Mouse (Mus musculus) heart, adult 2 months (tissue): ENCODE measurements at regions not wholly inside any gene's neighbourhood (a gene's known extent, or its start where the extent isn't known, plus 50 kb on each side); places are given as distances from the start of the nearest gene placed in this dataset.

Source experiments
- DNase-seq, 2 experiments: peaks; one replicate each; pipeline ENCODE4 v3.0.0; 2021
- H3K27ac ChIP-seq: fragments of 200-600 bp; 2 replicates; pipeline ENCODE4 v1.8.1; 2022
- H3K27me3 ChIP-seq: fragments of 200-500 bp; 2 replicates; pipeline ENCODE4 v1.6.1; 2012; ENCODE audit warnings: mild to moderate bottlenecking, low read length, inconsistent platforms, mixed read lengths; ENCODE audit not compliant: control insufficient read depth, insufficient read depth
- H3K36me3 ChIP-seq: fragments of 200-500 bp; 2 replicates; pipeline ENCODE4 v1.6.1; 2012; ENCODE audit warnings: low read length, inconsistent platforms; ENCODE audit not compliant: control insufficient read depth, insufficient read depth
- H3K4me1 ChIP-seq: fragments of 200-500 bp; 2 replicates; pipeline ENCODE4 v1.6.1; 2011; ENCODE audit warnings: low read length; ENCODE audit not compliant: control insufficient read depth, insufficient read depth
- H3K4me3 ChIP-seq: fragments of 200-600 bp; 2 replicates; pipeline ENCODE4 v1.8.1; 2022
- H3K79me2 ChIP-seq: fragments of 200-500 bp; replicated peaks from 2 replicates; pipeline ENCODE4 v1.6.1; 2012; ENCODE audit warnings: mild to moderate bottlenecking, inconsistent platforms, low read length, moderate library complexity, mixed read lengths; ENCODE audit not compliant: control insufficient read depth, insufficient read depth
- H3K9ac ChIP-seq: fragments of 200-500 bp; 2 replicates; pipeline ENCODE4 v1.6.1; 2012; ENCODE audit warnings: low read depth, mild to moderate bottlenecking, control low read depth, inconsistent platforms, low read length, mixed read lengths
- CTCF ChIP-seq: fragments of 200-600 bp; IDR thresholded peaks from 2 replicates; pipeline ENCODE4 v1.8.1; 2022; ENCODE audit warnings: antibody characterized with exemption, mild to moderate bottlenecking, moderate library complexity
- EP300 ChIP-seq: fragments of 200-500 bp; IDR thresholded peaks from 2 replicates; pipeline ENCODE4 v1.6.1; 2011; ENCODE audit warnings: low read depth, low read length, control low read depth; ENCODE audit not compliant: insufficient read depth
- POLR2A ChIP-seq: fragments of 200-500 bp; IDR thresholded peaks from 2 replicates; pipeline ENCODE4 v1.6.1; 2011; ENCODE audit warnings: mild to moderate bottlenecking, low read depth, low read length, control low read depth; ENCODE audit not compliant: insufficient read depth
- whole genome bisulfite sequencing: fragments of 180-500 bp; shearing (Covaris S2); methylation state at CpG from one replicate; pipeline ENCODE4 v1.1.7; 2018; 5-methylcytosine and 5-hydroxymethylcytosine counted together
- intact Hi-C: fragments of 180-260 bp; cut with DNase I; formaldehyde crosslinking; loops from one replicate; pipeline ENCODE4 v1.15.1; 2025

GRCm38 (mm10) chr9:113518482-113518881 lies 189.6 kb downstream of the Pdcd6ip start:
- intact Hi-C loops: no loop called here
- Histone ChIP-seq H3K27ac (no peak overlapping the region), H3K36me3 (no peaks in the 10 kb centered on the region), H3K27me3 (no peaks in the 10 kb centered on the region), H3K79me2 (no peaks in the 10 kb centered on the region), H3K9ac (no peak overlapping the region), H3K4me3 (no peak overlapping the region), H3K4me1 (no peaks in the 10 kb centered on the region)
- no peak for DNase-seq
- WGBS: 54% methylated on average over 3 of the region's 3 CpGs
- TF ChIP-seq CTCF (no peak), POLR2A (no peak), EP300 (no peak)

GRCm38 (mm10) chr9:113517756-113518155 lies 190.3 kb downstream of the Pdcd6ip start:
- Histone ChIP-seq H3K9ac (no peak overlapping the region), H3K27ac (no peak overlapping the region), H3K79me2 (no peaks in the 10 kb centered on the region), H3K4me3 (no peak overlapping the region), H3K4me1 (no peaks in the 10 kb centered on the region), H3K36me3 (no peaks in the 10 kb centered on the region), H3K27me3 (no peaks in the 10 kb centered on the region)
- intact Hi-C loops: no loop called here
- TF ChIP-seq EP300 (no peak), POLR2A (no peak), CTCF (no peak)
- 78% methylated on average over 6 of the region's 6 CpGs for WGBS
- DNase-seq: no peak

- no peaks in the 10 kb centered on the region for H3K79me2 ChIP-seq
- TF ChIP-seq POLR2A: no peak
- TF ChIP-seq EP300: no peak
- TF ChIP-seq CTCF: no peak
- DNase-seq: no peak
- H3K4me1 ChIP-seq: no peaks in the 10 kb centered on the region
- intact Hi-C loops: no loop called here
- no peak overlapping the region for H3K4me3 ChIP-seq
- no peaks in the 10 kb centered on the region for H3K36me3 ChIP-seq
- no peaks in the 10 kb centered on the region for H3K27me3 ChIP-seq
- H3K9ac ChIP-seq: no peak overlapping the region
- WGBS: 79% methylated on average over 6 of the region's 6 CpGs
- H3K27ac ChIP-seq: no peak overlapping the region
Observed at GRCm38 (mm10) chr9:113515703-113516020, 192.4 kb downstream of the Pdcd6ip start.

GRCm38 (mm10) chr9:113514846-113515702 lies 193.0 kb downstream of the Pdcd6ip start:
- DNase-seq: no peak
- H3K4me1 ChIP-seq: no peaks in the 10 kb centered on the region
- intact Hi-C loops: no loop called here
- no peaks in the 10 kb centered on the region for H3K27me3 ChIP-seq
- TF ChIP-seq EP300: no peak
- no peak for TF ChIP-seq CTCF
- TF ChIP-seq POLR2A: no peak
- no peaks in the 10 kb centered on the region for H3K36me3 ChIP-seq
- no peak overlapping the region for H3K27ac ChIP-seq
- no peaks in the 10 kb centered on the region for H3K79me2 ChIP-seq
- H3K9ac ChIP-seq: no peak overlapping the region
- 88% methylated on average over 23 of the region's 23 CpGs for WGBS
- H3K4me3 ChIP-seq: no peak overlapping the region

- intact Hi-C loops: no loop called here
- TF ChIP-seq EP300 (no peak), POLR2A (no peak), CTCF (no peak)
- H3K36me3 ChIP-seq: no peaks in the 10 kb centered on the region
- no peak overlapping the region for H3K4me3 ChIP-seq
- H3K27me3 ChIP-seq: no peaks in the 10 kb centered on the region
- no peaks in the 10 kb centered on the region for H3K4me1 ChIP-seq
- DNase-seq: no peak
- no peak overlapping the region for H3K27ac ChIP-seq
- 84% methylated on average over 5 of the region's 5 CpGs for WGBS
- H3K9ac ChIP-seq: no peak overlapping the region
- no peaks in the 10 kb centered on the region for H3K79me2 ChIP-seq
Observed at GRCm38 (mm10) chr9:113511302-113511701, 196.8 kb downstream of the Pdcd6ip start.

- no peak overlapping the region for H3K27ac ChIP-seq
- H3K27me3 ChIP-seq: no peaks in the 10 kb centered on the region
- no peak for DNase-seq
- intact Hi-C loops: no loop called here
- H3K9ac ChIP-seq: no peak overlapping the region
- H3K79me2 ChIP-seq: no peaks in the 10 kb centered on the region
- H3K36me3 ChIP-seq: no peaks in the 10 kb centered on the region
- no peak overlapping the region for H3K4me3 ChIP-seq
- no peaks in the 10 kb centered on the region for H3K4me1 ChIP-seq
- TF ChIP-seq CTCF (no peak), POLR2A (no peak), EP300 (no peak)
- WGBS: 86% methylated on average over 7 of the region's 7 CpGs
Observed at GRCm38 (mm10) chr9:113509368-113509767, 198.7 kb downstream of the Pdcd6ip start.
